23 mouse cellular contexts compared by ENCODE assay signal in the genomic region with DNA sequence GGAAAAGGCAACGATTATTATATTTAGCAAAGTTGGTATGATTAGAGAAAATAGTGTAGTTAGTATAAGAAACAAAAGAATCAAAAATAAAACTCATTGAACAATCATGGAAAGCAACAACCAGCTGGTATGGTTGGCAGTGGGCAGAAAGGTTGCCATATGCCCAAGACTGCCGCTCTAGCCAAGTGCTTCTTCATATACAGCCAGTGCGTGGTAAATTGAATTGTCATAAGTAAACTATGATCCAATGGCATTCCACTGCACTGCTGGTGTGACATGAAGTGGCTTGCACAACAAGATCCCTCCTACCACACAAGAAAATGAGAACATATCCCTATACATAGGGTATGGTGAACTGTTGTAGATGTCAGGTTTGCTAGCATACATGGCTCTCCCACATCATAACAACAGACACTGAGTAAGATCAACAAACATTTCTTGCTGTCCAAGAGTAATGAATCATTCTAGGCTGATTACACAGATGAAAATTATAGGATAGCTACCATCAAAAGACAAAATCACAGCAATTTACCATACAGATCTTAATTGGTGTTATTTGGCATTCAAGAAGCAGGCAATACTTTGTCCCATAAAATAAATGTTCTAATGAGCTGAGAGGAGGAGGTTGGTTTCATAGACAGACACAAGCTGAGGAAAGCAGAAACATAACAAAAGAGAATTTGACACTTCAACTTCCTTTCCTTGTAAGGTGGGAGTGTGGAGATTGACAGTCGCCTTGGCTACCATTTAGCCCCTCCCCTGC.
A peak's percentile ranks its signal among the peaks of the same experiment; 100 is the strongest.
DNase-seq lines count a peak whose midpoint lies in the region; ATAC-seq lines count a peak whose summit lies in the region.
"Had no signal": no experiment of that assay in that cellular context is flagged by ENCODE, and none has a peak within 500 bp of the region (broad histone marks: within the 10 kb centered on the region; RNA-seq: fewer than 3 reads in every experiment).

No protein-coding gene starts in this region.

- intact Hi-C loops in heart, postnatal 14 days (cut with DNase I): loop anchor here (5.0 kb wide), 1 partner anchor 667 kb away; no protein-coding TSS in a partner anchor

- no peaks in the 10 kb centered on the region for H3K27me3 ChIP-seq in midbrain, embryonic 12.5 days
- no peaks in the 10 kb centered on the region for H3K27me3 ChIP-seq in midbrain, embryonic 15.5 days (replicated peaks)
- H3K27me3 ChIP-seq: heart, embryonic 15.5 days; hindbrain, embryonic 15.5 days; limb, embryonic 15.5 days had no signal

- ATAC-seq in frontal cortex, adult (ENCODE audit: low TSS enrichment): peak; percentile 31; the same call in 1 of the 2 replicates
- ATAC-seq in midbrain, embryonic 12.5 days (ENCODE audit: low FRiP score, low read depth): 0 out of 2 replicates have a peak, but pooled peaks have one; percentile 28
- no peak for ATAC-seq in midbrain, embryonic 15.5 days (replicated peaks)

- DNase-seq in cerebellum, postnatal 10 days: peak; percentile 42 to 47
- DNase-seq in cerebellum, adult 9-10 months: no peak
- no peak for DNase-seq in frontal cortex, postnatal 36 days (ENCODE audit: low spot score in 2 of 2)
- DNase-seq in heart, postnatal 14 days: no peak
- DNase-seq: adrenal gland, postnatal 36 days; cerebellum, adult 11-12 months; gastrocnemius, adult 2 months; heart, postnatal 4 days; kidney, adult 9 months; kidney, postnatal 36 days; lung, embryonic 14.5 days; midbrain, embryonic 14.5 days; right cerebral cortex, adult 18-20 months; thymus, adult 18-20 months; thymus, postnatal 36 days had no signal

- H3K9ac ChIP-seq in midbrain, embryonic 12.5 days (replicated peaks): no peak overlapping the region
- no peak overlapping the region for H3K9ac ChIP-seq in midbrain, embryonic 15.5 days
- H3K9ac ChIP-seq: heart, embryonic 15.5 days; hindbrain, embryonic 15.5 days; limb, embryonic 15.5 days; liver, embryonic 14.5 days; lung, embryonic 14.5 days had no signal

- H3K9me3 ChIP-seq in midbrain, embryonic 12.5 days: no peaks in the 10 kb centered on the region
- H3K9me3 ChIP-seq in midbrain, embryonic 15.5 days: no peaks in the 10 kb centered on the region
- H3K9me3 ChIP-seq: heart, embryonic 15.5 days; hindbrain, embryonic 15.5 days; limb, embryonic 15.5 days had no signal

- no peaks in the 10 kb centered on the region for H3K4me1 ChIP-seq in midbrain, embryonic 12.5 days
- no peaks in the 10 kb centered on the region; the same call in 1 of the 2 replicates for H3K4me1 ChIP-seq in midbrain, embryonic 15.5 days
- H3K4me1 ChIP-seq: hindbrain, embryonic 15.5 days; limb, embryonic 15.5 days had no signal

- 84% methylated on average over 4 of the region's 4 CpGs for WGBS in midbrain, embryonic 12.5 days
- WGBS in midbrain, embryonic 15.5 days: 86% methylated on average over 4 of the region's 4 CpGs

- no peak overlapping the region for H3K27ac ChIP-seq in midbrain, embryonic 12.5 days (replicated peaks)
- H3K27ac ChIP-seq in midbrain, embryonic 15.5 days: no peak overlapping the region
- H3K27ac ChIP-seq: gastrocnemius, adult 2 months; heart, embryonic 15.5 days; hindbrain, embryonic 15.5 days; limb, embryonic 15.5 days; liver, embryonic 14.5 days had no signal

- no peak overlapping the region for H3K4me2 ChIP-seq in midbrain, embryonic 12.5 days (replicated peaks)
- H3K4me2 ChIP-seq in midbrain, embryonic 15.5 days: no peak overlapping the region
- H3K4me2 ChIP-seq: heart, embryonic 15.5 days; hindbrain, embryonic 15.5 days; limb, embryonic 15.5 days; lung, embryonic 14.5 days had no signal

- H3K4me3 ChIP-seq in midbrain, embryonic 12.5 days: no peak overlapping the region
- no peak overlapping the region for H3K4me3 ChIP-seq in midbrain, embryonic 15.5 days
- H3K4me3 ChIP-seq: gastrocnemius, adult 2 months; heart, embryonic 15.5 days; hindbrain, embryonic 15.5 days; limb, embryonic 15.5 days; myocyte had no signal

- no peaks in the 10 kb centered on the region for H3K36me3 ChIP-seq in midbrain, embryonic 12.5 days
- H3K36me3 ChIP-seq in midbrain, embryonic 15.5 days (replicated peaks): no peaks in the 10 kb centered on the region
- H3K36me3 ChIP-seq: heart, embryonic 15.5 days; hindbrain, embryonic 15.5 days; limb, embryonic 15.5 days had no signal

Comparison
In these comparisons a context has a peak if more than half of its experiments do, and no peak if none do; other contexts are left out.
1. DNase-seq: peak in cerebellum, postnatal 10 days (2 of 2); none in cerebellum, adult 9-10 months (single experiment), frontal cortex, postnatal 36 days (0 of 2) and heart, postnatal 14 days (0 of 2).